Mouse (Mus musculus) midbrain, postnatal 0 days (tissue): ENCODE measurements at regions not wholly inside any gene's neighbourhood (a gene's known extent, or its start where the extent isn't known, plus 50 kb on each side); places are given as distances from the start of the nearest gene placed in this dataset.

Experiments
- ATAC-seq: fragments of 200-750 bp; cut with Nextera tagmentation; 2 replicates; pipeline ENCODE4 v1.8.0; 2017; ENCODE audit warnings: moderate number of reproducible peaks, mild to moderate bottlenecking, moderate TSS enrichment, moderate library complexity; ENCODE audit not compliant: low FRiP score
- DNase-seq: peaks from one replicate; pipeline ENCODE4 v3.0.0-alpha.2; 2015; ENCODE audit warnings: low spot score
- H3K27ac ChIP-seq: fragments of 300-500 bp; sonication (generic); 2 replicates; pipeline ENCODE4 v1.5.1; 2014; ENCODE audit warnings: low read depth, mild to moderate bottlenecking, low read length, mixed read lengths
- H3K27me3 ChIP-seq: fragments of 300-500 bp; sonication (generic); 2 replicates; pipeline ENCODE4 v1.6.1; 2014; ENCODE audit warnings: low read length, control low read depth, mixed read lengths; ENCODE audit not compliant: insufficient read depth
- H3K36me3 ChIP-seq: fragments of 300-500 bp; sonication (generic); 2 replicates; pipeline ENCODE4 v1.6.1; 2014; ENCODE audit warnings: low read length, control low read depth, mixed read lengths; ENCODE audit not compliant: insufficient read depth
- H3K4me1 ChIP-seq: fragments of 300-500 bp; sonication (generic); 2 replicates; pipeline ENCODE4 v1.6.1; 2014; ENCODE audit warnings: mild to moderate bottlenecking, control low read depth, antibody characterized with exemption, low read length, mixed read lengths; ENCODE audit not compliant: insufficient read depth
- H3K4me2 ChIP-seq: fragments of 300-500 bp; sonication (generic); 2 replicates; pipeline ENCODE4 v1.6.1; 2014; ENCODE audit warnings: low read depth, mild to moderate bottlenecking, low read length, mixed read lengths; ENCODE audit not compliant: poor library complexity, severe bottlenecking
- H3K4me3 ChIP-seq: fragments of 300-500 bp; sonication (generic); 2 replicates; pipeline ENCODE4 v1.5.1; 2014; ENCODE audit warnings: low read depth, mild to moderate bottlenecking, low read length, moderate library complexity
- H3K9ac ChIP-seq: fragments of 300-500 bp; sonication (generic); replicated peaks from 2 replicates; pipeline ENCODE4 v1.6.1; 2014; ENCODE audit warnings: mild to moderate bottlenecking, low read length, moderate library complexity, mixed read lengths; ENCODE audit not compliant: poor library complexity, severe bottlenecking
- H3K9me3 ChIP-seq: fragments of 300-500 bp; sonication (generic); 2 replicates; pipeline ENCODE4 v1.6.1; 2016; ENCODE audit warnings: low read length, control low read depth
- CTCF ChIP-seq: IDR thresholded peaks from 2 replicates; pipeline ENCODE4 v1.5.1; 2016; ENCODE audit warnings: antibody characterized with exemption, mild to moderate bottlenecking
- WGBS: fragments of 180-500 bp; shearing (Covaris S2); extraction: QIAGEN DNeasy Blood & Tissue Kit; methylation state at CpG from one replicate; pipeline ENCODE4 v1.1.7; 2014; 5-methylcytosine and 5-hydroxymethylcytosine counted together

GRCm38 (mm10) chr15:56979353-56979752, 498.1 kb downstream of the Slc22a22 start:
- H3K9ac ChIP-seq: no peak overlapping the region
- H3K27ac ChIP-seq: no peak overlapping the region
- no peaks in the 10 kb centered on the region for H3K4me1 ChIP-seq
- H3K27me3 ChIP-seq: no peaks in the 10 kb centered on the region
- DNase-seq: no peak
- TF ChIP-seq CTCF: no peak
- H3K4me3 ChIP-seq: no peak overlapping the region
- WGBS: 35% methylated on average over 1 of the region's 1 CpGs
- H3K4me2 ChIP-seq: no peak overlapping the region
- no peaks in the 10 kb centered on the region for H3K36me3 ChIP-seq
- no peak for ATAC-seq
- H3K9me3 ChIP-seq: no peaks in the 10 kb centered on the region

DNA sequence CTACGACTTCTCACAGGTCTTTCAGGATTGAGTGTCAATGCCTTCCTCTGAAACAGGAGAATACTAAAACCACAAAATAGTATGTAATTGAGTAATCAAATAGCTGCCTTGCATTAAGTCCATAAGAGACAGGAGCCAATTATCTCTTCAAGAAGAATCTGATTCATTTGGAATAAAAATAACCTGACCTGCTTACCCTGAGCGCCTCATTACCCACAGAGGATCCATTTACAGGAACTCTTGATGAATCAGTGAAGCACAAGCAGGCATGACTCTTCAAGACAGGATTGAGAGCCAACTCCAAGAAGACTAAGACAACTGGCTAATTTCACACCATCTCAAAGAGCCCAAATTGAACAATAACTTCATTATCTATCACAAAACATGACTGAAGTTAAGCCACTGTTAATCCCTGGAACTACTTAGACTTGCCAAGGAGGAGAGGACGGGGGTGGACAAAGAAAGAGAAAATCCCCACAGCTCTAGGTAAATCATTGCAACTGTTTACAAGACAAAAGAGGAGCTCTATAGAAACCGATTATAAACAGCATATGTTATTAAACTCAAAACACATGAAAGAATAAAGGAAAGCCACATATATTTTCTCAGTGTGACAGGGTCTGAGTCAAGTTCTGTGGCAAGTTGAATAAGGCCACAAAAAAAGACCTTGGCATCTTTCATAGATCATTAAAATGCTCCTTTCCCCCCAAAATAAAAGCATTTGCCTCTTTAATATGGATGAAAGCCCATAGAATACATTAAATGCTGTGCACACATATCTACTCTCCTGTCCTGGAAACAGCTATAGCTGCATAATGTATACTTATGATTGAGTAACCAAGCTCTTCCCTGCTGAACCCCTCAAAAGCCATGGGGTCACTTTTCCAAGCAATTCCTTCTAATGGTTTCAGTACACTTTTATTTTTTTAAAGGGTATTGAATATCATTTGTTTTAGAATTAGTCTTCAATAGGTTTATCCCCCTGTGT, 501.7 kb downstream of the Slc22a22 start:
- H3K4me3 ChIP-seq: no peak overlapping the region
- 23% methylated on average over 4 of the region's 4 CpGs for WGBS

DNA sequence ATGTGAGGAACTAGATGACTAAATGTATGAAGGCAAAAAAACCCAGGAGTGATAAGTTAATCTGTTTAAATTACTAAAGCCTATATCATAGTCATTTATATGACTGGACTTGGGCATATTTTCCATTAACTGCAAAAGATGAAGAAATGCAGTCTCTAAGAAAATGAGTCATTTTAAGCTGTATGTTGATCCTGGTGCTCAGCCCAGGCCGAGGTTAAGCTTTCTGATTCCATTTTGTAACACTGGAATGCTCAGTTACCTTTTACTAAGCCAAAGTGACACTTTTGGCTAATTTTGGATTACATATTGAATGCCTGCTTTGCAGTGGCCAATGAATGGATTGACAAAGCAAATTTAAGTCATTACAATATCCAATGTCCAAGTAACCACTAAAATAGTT, 507.3 kb downstream of the Slc22a22 start:
- no peaks in the 10 kb centered on the region for H3K27me3 ChIP-seq
- no peak overlapping the region for H3K4me3 ChIP-seq
- no peaks in the 10 kb centered on the region for H3K36me3 ChIP-seq
- H3K4me2 ChIP-seq: no peak overlapping the region
- ATAC-seq (no peak), DNase-seq (no peak)
- WGBS: 75% methylated on average over 1 of the region's 1 CpGs
- no peak overlapping the region for H3K27ac ChIP-seq
- TF ChIP-seq CTCF: no peak
- H3K9me3 ChIP-seq: no peaks in the 10 kb centered on the region
- H3K4me1 ChIP-seq: no peaks in the 10 kb centered on the region
- no peak overlapping the region for H3K9ac ChIP-seq

More for the DNA sequence above, 501.7 kb downstream of the Slc22a22 start:
- Histone ChIP-seq H3K27me3 (no peaks in the 10 kb centered on the region), H3K27ac (no peak overlapping the region), H3K9ac (no peak overlapping the region), H3K4me2 (no peak overlapping the region), H3K36me3 (no peaks in the 10 kb centered on the region), H3K4me1 (no peaks in the 10 kb centered on the region), H3K9me3 (no peaks in the 10 kb centered on the region)
- no peak for TF ChIP-seq CTCF
- DNase-seq (no peak), ATAC-seq (no peak)

DNA sequence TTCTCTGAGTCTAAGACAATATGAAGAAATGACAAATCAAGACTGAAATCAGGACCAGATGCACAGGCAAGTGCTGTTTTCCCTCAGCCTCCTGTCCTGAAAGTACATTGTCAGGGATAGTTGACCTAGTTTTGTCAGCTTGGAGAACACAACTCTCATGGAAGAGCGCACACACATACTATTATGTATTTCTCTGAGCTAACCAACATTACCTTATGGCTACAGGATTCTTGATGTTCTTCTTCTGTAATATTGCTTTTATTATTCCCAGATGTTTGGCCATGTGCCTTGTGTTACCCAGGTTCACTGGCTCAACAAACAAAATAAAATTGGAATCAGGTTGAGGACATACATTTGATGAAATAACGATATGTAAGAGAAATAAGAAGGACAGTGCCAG, 521.1 kb downstream of the Slc22a22 start:
- no peak for ATAC-seq
- H3K27me3 ChIP-seq: no peaks in the 10 kb centered on the region
- H3K27ac ChIP-seq: no peak overlapping the region
- WGBS: 92% methylated on average over 2 of the region's 2 CpGs
- no peak overlapping the region for H3K4me3 ChIP-seq
- no peak for TF ChIP-seq CTCF
- no peak overlapping the region for H3K4me2 ChIP-seq
- H3K9me3 ChIP-seq: no peaks in the 10 kb centered on the region
- H3K36me3 ChIP-seq: no peaks in the 10 kb centered on the region
- no peaks in the 10 kb centered on the region for H3K4me1 ChIP-seq
- H3K9ac ChIP-seq: no peak overlapping the region
- no peak for DNase-seq

GRCm38 (mm10) chr15:56952176-56952575, 525.2 kb downstream of the Slc22a22 start:
- Histone ChIP-seq H3K4me2 (no peak overlapping the region), H3K36me3 (no peaks in the 10 kb centered on the region), H3K4me3 (no peak overlapping the region), H3K4me1 (no peaks in the 10 kb centered on the region), H3K27me3 (no peaks in the 10 kb centered on the region), H3K9ac (no peak overlapping the region), H3K27ac (no peak overlapping the region), H3K9me3 (no peaks in the 10 kb centered on the region)
- TF ChIP-seq CTCF: no peak
- no peak for ATAC-seq
- no peak for DNase-seq

- DNase-seq (no peak), ATAC-seq (no peak)
- H3K4me2 ChIP-seq: no peak overlapping the region
- 93% methylated on average over 2 of the region's 2 CpGs for WGBS
- no peaks in the 10 kb centered on the region for H3K9me3 ChIP-seq
- no peaks in the 10 kb centered on the region for H3K4me1 ChIP-seq
- no peak overlapping the region for H3K9ac ChIP-seq
- no peaks in the 10 kb centered on the region for H3K27me3 ChIP-seq
- no peak for TF ChIP-seq CTCF
- no peaks in the 10 kb centered on the region for H3K36me3 ChIP-seq
- H3K27ac ChIP-seq: no peak overlapping the region
- no peak overlapping the region for H3K4me3 ChIP-seq
Measured at GRCm38 (mm10) chr15:56950824-56951223, 526.6 kb downstream of the Slc22a22 start.
